Mouse (Mus musculus): ENCODE measurements around the gene Ube2cbp.

GRCm38 (mm10) chr9:86315700-86316099, 149.1 kb downstream of the Ube2cbp start:
- TF ChIP-seq TAL1 (IDR thresholded peaks at IDR 0.05; ENCODE audit: low read length) (no peak), GATA1 (IDR thresholded peaks at IDR 0.05; ENCODE audit: low read length) (no peak)

Data from erythroblast, embryonic 14.5 days (primary cell).